In genomic region chr2:57696992-57697772, GRCm38 (mm10) we compare ENCODE assay signal across 9 mouse cellular contexts.
A peak's percentile ranks its signal among the peaks of the same experiment; 100 is the strongest.
DNase-seq lines count a peak whose midpoint lies in the region; ATAC-seq and TF ChIP-seq lines count a peak whose summit lies in the region.
"Had no signal": no experiment of that assay in that cellular context is flagged by ENCODE, and none has a peak within 500 bp of the region (broad histone marks: within the 10 kb centered on the region; RNA-seq: fewer than 3 reads in every experiment).

No protein-coding gene starts in this region.

- H3K9me3 ChIP-seq in heart, embryonic 12.5 days (replicated peaks), result no peaks in the 10 kb centered on the region
- no peaks in the 10 kb centered on the region for H3K9me3 ChIP-seq in heart, embryonic 10.5 days
- H3K9me3 ChIP-seq in lung, embryonic 16.5 days (ENCODE audit: control insufficient read depth, low read length), result no peaks in the 10 kb centered on the region
- H3K9me3 ChIP-seq in hindbrain, embryonic 15.5 days, result no peaks in the 10 kb centered on the region
- no peaks in the 10 kb centered on the region for H3K9me3 ChIP-seq in stomach, embryonic 16.5 days (replicated peaks; ENCODE audit: control insufficient read depth, low read length)
- H3K9me3 ChIP-seq: megakaryocyte, embryonic 14.5 days had no signal

- no peak for DNase-seq in heart, embryonic 10.5 days (ENCODE audit: low spot score)
- no peak for DNase-seq in lung, adult 2 months
- DNase-seq in cerebellum, adult 9-11 months, result no peak
- no peak for DNase-seq in adrenal gland, adult 8-10 months

- H3K27ac ChIP-seq in heart, embryonic 12.5 days (ENCODE audit: poor library complexity, severe bottlenecking), result no peak overlapping the region
- H3K27ac ChIP-seq in heart, embryonic 10.5 days, result no peak overlapping the region
- no peak overlapping the region for H3K27ac ChIP-seq in lung, embryonic 16.5 days (ENCODE audit: low read length)
- H3K27ac ChIP-seq in hindbrain, embryonic 15.5 days (replicated peaks), result no peak overlapping the region
- H3K27ac ChIP-seq in stomach, embryonic 16.5 days (ENCODE audit: low read length), result no peak overlapping the region

- no peak for TF ChIP-seq POLR2A in lung, adult 2 months (IDR thresholded peaks at IDR 0.05; ENCODE audit: borderline replicate concordance, extremely low read depth, low read depth, low read length)

- peak overlapping the region; percentile 40 for H3K4me2 ChIP-seq in heart, embryonic 12.5 days
- peak overlapping the region; percentile 17; the same call in 1 of the 2 replicates for H3K4me2 ChIP-seq in lung, embryonic 16.5 days (ENCODE audit: low read depth, low read length)
- H3K4me2 ChIP-seq in hindbrain, embryonic 15.5 days, result peak overlapping the region; percentile 46
- H3K4me2 ChIP-seq in stomach, embryonic 16.5 days (ENCODE audit: low read depth, low read length), result peak overlapping the region; percentile 22; the same call in 1 of the 2 replicates

- 50% methylated on average over 11 of the region's 11 CpGs for WGBS in heart, embryonic 12.5 days
- WGBS in heart, embryonic 10.5 days, result 59% methylated on average over 11 of the region's 11 CpGs
- WGBS in lung, embryonic 16.5 days, result 44% methylated on average over 11 of the region's 11 CpGs
- WGBS in lung, adult 2 months, result 37% methylated on average over 11 of the region's 11 CpGs
- WGBS in hindbrain, embryonic 15.5 days, result 33% methylated on average over 11 of the region's 11 CpGs
- 43% methylated on average over 11 of the region's 11 CpGs for WGBS in stomach, embryonic 16.5 days

- no peak for TF ChIP-seq CTCF in lung, adult 2 months (IDR thresholded peaks at IDR 0.05; ENCODE audit: insufficient read depth, low read length)

- H3K9ac ChIP-seq in heart, embryonic 12.5 days, result no peak overlapping the region
- H3K9ac ChIP-seq in lung, embryonic 16.5 days (ENCODE audit: low read length), result no peak overlapping the region
- H3K9ac ChIP-seq in hindbrain, embryonic 15.5 days, result no peak overlapping the region
- no peak overlapping the region for H3K9ac ChIP-seq in stomach, embryonic 16.5 days (ENCODE audit: low read length)

- ATAC-seq in heart, embryonic 12.5 days (ENCODE audit: insufficient number of reproducible peaks, low FRiP score), result no peak
- no peak for ATAC-seq in lung, embryonic 16.5 days (ENCODE audit: low read depth)
- no peak for ATAC-seq in hindbrain, embryonic 15.5 days (ENCODE audit: low FRiP score, low read depth)
- ATAC-seq in stomach, embryonic 16.5 days (ENCODE audit: insufficient read depth, low FRiP score), result no peak

- 0 out of 2 replicates have a peak overlapping the region, but pooled peaks have one; percentile 8 for H3K4me3 ChIP-seq in heart, embryonic 12.5 days
- H3K4me3 ChIP-seq in heart, embryonic 10.5 days, result no peak overlapping the region
- H3K4me3 ChIP-seq in lung, embryonic 16.5 days (ENCODE audit: low read length), result no peak overlapping the region
- no peak overlapping the region for H3K4me3 ChIP-seq in lung, adult 2 months (replicated peaks; ENCODE audit: extremely low read depth, low read depth, low read length)
- H3K4me3 ChIP-seq in hindbrain, embryonic 15.5 days, result 0 out of 2 replicates have a peak overlapping the region, but pooled peaks have one; percentile 16
- no peak overlapping the region for H3K4me3 ChIP-seq in stomach, embryonic 16.5 days (replicated peaks; ENCODE audit: low read length)
- H3K4me3 ChIP-seq: megakaryocyte, embryonic 14.5 days had no signal

- no peaks in the 10 kb centered on the region; the same call in 1 of the 2 replicates for H3K27me3 ChIP-seq in heart, embryonic 12.5 days (replicated peaks)
- H3K27me3 ChIP-seq in heart, embryonic 10.5 days (ENCODE audit: insufficient read depth, poor library complexity, severe bottlenecking), result no peaks in the 10 kb centered on the region
- peaks cover 3% of the 10 kb centered on the region; the same call in 1 of the 2 replicates for H3K27me3 ChIP-seq in lung, embryonic 16.5 days (ENCODE audit: control insufficient read depth, insufficient read depth, low read depth, low read length)
- 0 out of 2 replicates have a peak, but pooled peaks cover 3% of the 10 kb centered on the region for H3K27me3 ChIP-seq in hindbrain, embryonic 15.5 days
- no peaks in the 10 kb centered on the region for H3K27me3 ChIP-seq in stomach, embryonic 16.5 days (ENCODE audit: control insufficient read depth, insufficient read depth, low read length)

- no peaks in the 10 kb centered on the region for H3K4me1 ChIP-seq in heart, embryonic 12.5 days (replicated peaks)
- H3K4me1 ChIP-seq in heart, embryonic 10.5 days, result peaks cover 8% of the 10 kb centered on the region; the same call in 1 of the 2 replicates
- H3K4me1 ChIP-seq in lung, embryonic 16.5 days (replicated peaks; ENCODE audit: control insufficient read depth, insufficient read depth, low read length), result 0 out of 2 replicates have a peak, but pooled peaks cover 3% of the 10 kb centered on the region
- no peaks in the 10 kb centered on the region for H3K4me1 ChIP-seq in lung, adult 2 months (ENCODE audit: control insufficient read depth, insufficient read depth, low read length)
- H3K4me1 ChIP-seq in hindbrain, embryonic 15.5 days (replicated peaks), result peaks cover 12% of the 10 kb centered on the region
- 0 out of 2 replicates have a peak, but pooled peaks cover 5% of the 10 kb centered on the region for H3K4me1 ChIP-seq in stomach, embryonic 16.5 days (ENCODE audit: control insufficient read depth, insufficient read depth, low read length)
- H3K4me1 ChIP-seq: megakaryocyte, embryonic 14.5 days had no signal

- H3K36me3 ChIP-seq in heart, embryonic 12.5 days, result no peaks in the 10 kb centered on the region
- no peaks in the 10 kb centered on the region for H3K36me3 ChIP-seq in heart, embryonic 10.5 days
- H3K36me3 ChIP-seq in lung, embryonic 16.5 days (ENCODE audit: control insufficient read depth, insufficient read depth, low read length), result no peaks in the 10 kb centered on the region
- H3K36me3 ChIP-seq in hindbrain, embryonic 15.5 days, result no peaks in the 10 kb centered on the region
- H3K36me3 ChIP-seq in stomach, embryonic 16.5 days (ENCODE audit: control insufficient read depth, insufficient read depth, low read length), result no peaks in the 10 kb centered on the region

Comparison
In these comparisons a context has a peak if more than half of its experiments do, and no peak if none do; other contexts are left out.
1. H3K4me3 ChIP-seq: peak in heart, embryonic 12.5 days (single experiment) and hindbrain, embryonic 15.5 days (single experiment); none in heart, embryonic 10.5 days (single experiment), lung, embryonic 16.5 days (single experiment), lung, adult 2 months (single experiment) and stomach, embryonic 16.5 days (single experiment).
2. Peak in every context shown above with its lines, with median percentiles within 50 percentile points of each other: H3K4me2 ChIP-seq.